Mouse (Mus musculus) stomach, postnatal 0 days (tissue): ENCODE results near the gene Klc4.

ENCODE experiments used
- CTCF ChIP-seq: IDR thresholded peaks from 2 replicates; pipeline ENCODE4 v1.5.1; 2016; ENCODE audit warnings: antibody characterized with exemption, low read depth, mild to moderate bottlenecking, moderate library complexity
- EP300 ChIP-seq: optimal IDR thresholded peaks from 2 replicates; pipeline ENCODE3; 2016; ENCODE audit warnings: antibody characterized with exemption

DNA sequence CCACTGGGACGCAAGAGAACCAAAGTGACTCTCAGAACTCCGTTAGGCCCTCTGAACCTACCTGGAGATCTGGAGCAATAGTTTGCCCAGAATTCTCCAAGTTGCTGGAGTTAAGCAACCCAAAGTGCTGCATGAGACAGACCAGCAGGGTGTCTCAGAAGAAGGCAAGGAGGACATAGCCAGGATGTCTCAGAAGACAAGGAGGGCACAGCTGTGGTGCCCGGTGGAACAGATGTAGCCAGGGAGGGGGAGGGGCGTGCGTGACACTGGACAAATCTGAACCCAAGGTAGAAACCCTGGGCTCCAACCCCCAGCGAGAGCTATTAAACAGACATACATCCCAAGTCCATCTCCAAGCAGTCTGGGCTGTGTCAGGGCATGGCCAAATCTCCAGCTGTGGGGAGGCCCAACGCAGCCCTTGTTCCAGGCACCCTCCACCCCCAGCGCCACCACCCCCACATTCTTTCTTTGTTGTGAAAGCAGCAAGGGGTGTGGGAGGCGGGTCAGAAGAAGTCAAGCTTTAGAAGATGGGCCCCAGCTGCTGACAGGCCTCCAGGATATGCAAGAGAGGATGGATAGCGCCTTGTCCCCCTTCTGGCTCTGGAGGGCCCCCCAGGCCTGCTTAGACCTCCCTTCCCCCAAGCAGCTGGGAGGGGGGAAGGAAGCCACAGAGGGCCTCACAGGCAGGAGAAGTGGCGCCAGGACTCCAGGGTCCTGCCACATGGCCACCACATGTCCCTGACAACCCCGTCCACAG, 16.0 kb downstream of the Klc4 start:
- no peak for TF ChIP-seq EP300
- no peak; the same call in 1 of the 2 replicates for TF ChIP-seq CTCF
